ENCODE assay signal across 8 mouse cellular contexts in genomic region chr4:116626658-116627358, GRCm38 (mm10). TPM values are rescaled to one million over a fixed set of nuclear protein-coding genes. Genes with fewer than 3 reads are reported as not detected.
A peak's percentile ranks its signal among the peaks of the same experiment; 100 is the strongest.
DNase-seq lines count a peak whose midpoint lies in the region; ATAC-seq and TF ChIP-seq lines count a peak whose summit lies in the region.

No protein-coding gene starts in this region.

- no peaks in the 10 kb centered on the region for H3K9me3 ChIP-seq in E14TG2a.4 (ENCODE audit: low read length)
- no peaks in the 10 kb centered on the region for H3K9me3 ChIP-seq in heart, embryonic 14.5 days (ENCODE audit: control insufficient read depth, low read length)
- no peaks in the 10 kb centered on the region for H3K9me3 ChIP-seq in liver, embryonic 15.5 days (replicated peaks)
- no peaks in the 10 kb centered on the region for H3K9me3 ChIP-seq in neural tube, embryonic 11.5 days (ENCODE audit: control insufficient read depth, low read length)
- no peaks in the 10 kb centered on the region for H3K9me3 ChIP-seq in stomach, postnatal 0 days (ENCODE audit: control insufficient read depth, low read length)

- TF ChIP-seq CTCF in E14TG2a.4 (conservative IDR thresholded peaks at IDR 0.05; ENCODE audit: low read length), result no peak
- TF ChIP-seq CTCF in stomach, postnatal 0 days (IDR thresholded peaks at IDR 0.05; ENCODE audit: low read depth), result peak; percentile 29; the same call in 1 of the 2 replicates

- TF ChIP-seq EP300 in stomach, postnatal 0 days (optimal IDR thresholded peaks at IDR 0.05), result no peak

- peak overlapping the region; percentile 67 for H3K4me2 ChIP-seq in heart, embryonic 14.5 days (ENCODE audit: low read length)
- H3K4me2 ChIP-seq in liver, embryonic 15.5 days, result peak overlapping the region; percentile 81
- H3K4me2 ChIP-seq in neural tube, embryonic 11.5 days (ENCODE audit: low read depth), result peak overlapping the region; percentile 58
- peak overlapping the region; percentile 50 for H3K4me2 ChIP-seq in stomach, postnatal 0 days (replicated peaks; ENCODE audit: low read depth)

- peaks cover 41% of the 10 kb centered on the region for H3K36me3 ChIP-seq in E14TG2a.4 (ENCODE audit: insufficient read depth, low read length)
- peaks cover 20% of the 10 kb centered on the region for H3K36me3 ChIP-seq in heart, embryonic 14.5 days (ENCODE audit: control insufficient read depth, insufficient read depth, low read length)
- peaks cover 25% of the 10 kb centered on the region for H3K36me3 ChIP-seq in liver, embryonic 15.5 days (replicated peaks)
- H3K36me3 ChIP-seq in neural tube, embryonic 11.5 days (ENCODE audit: control insufficient read depth, insufficient read depth, low read length), result peaks cover 2% of the 10 kb centered on the region
- no peaks in the 10 kb centered on the region for H3K36me3 ChIP-seq in stomach, postnatal 0 days (ENCODE audit: control insufficient read depth, insufficient read depth, low read length)

- peak overlapping the region; percentile 95 for H3K9ac ChIP-seq in heart, embryonic 14.5 days (ENCODE audit: low read length)
- H3K9ac ChIP-seq in liver, embryonic 15.5 days, result peak overlapping the region; percentile 87
- H3K9ac ChIP-seq in neural tube, embryonic 11.5 days (ENCODE audit: low read length), result peak overlapping the region; percentile 97
- H3K9ac ChIP-seq in stomach, postnatal 0 days (ENCODE audit: low read length), result peak overlapping the region; percentile 74

- WGBS in heart, embryonic 14.5 days, result 0% methylated on average over 52 of the region's 53 CpGs
- WGBS in liver, embryonic 15.5 days (ENCODE audit: insufficient replicate concordance), result under 1% methylated on average over 53 of the region's 53 CpGs
- under 1% methylated on average over 50 of the region's 53 CpGs for WGBS in neural tube, embryonic 11.5 days
- WGBS in stomach, postnatal 0 days, result under 1% methylated on average over 46 of the region's 53 CpGs

- peak overlapping the region; percentile 89 to 97 for H3K27ac ChIP-seq in heart, embryonic 14.5 days (replicated peaks in 1 of 2; ENCODE audit: control insufficient read depth in 1 of 2, insufficient read depth in 1 of 2, low read depth in 2 of 2, low read length in 2 of 2)
- peak overlapping the region; percentile 94 for H3K27ac ChIP-seq in liver, embryonic 15.5 days (replicated peaks)
- peak overlapping the region; percentile 84 for H3K27ac ChIP-seq in neural tube, embryonic 11.5 days (ENCODE audit: low read depth, low read length)
- peak overlapping the region; percentile 93 for H3K27ac ChIP-seq in stomach, postnatal 0 days (replicated peaks)

- peak overlapping the region; percentile 100 for H3K4me3 ChIP-seq in E14TG2a.4 (replicated peaks; ENCODE audit: low read length)
- H3K4me3 ChIP-seq in heart, embryonic 14.5 days (ENCODE audit: control insufficient read depth in 1 of 2, insufficient read depth in 1 of 2, low read depth in 1 of 2, low read length in 2 of 2), result peak overlapping the region; percentile 85 to 99
- H3K4me3 ChIP-seq in liver, embryonic 15.5 days (replicated peaks), result peak overlapping the region; percentile 96
- peak overlapping the region; percentile 95 for H3K4me3 ChIP-seq in neural tube, embryonic 11.5 days (ENCODE audit: low read depth, low read length)
- H3K4me3 ChIP-seq in stomach, postnatal 0 days (ENCODE audit: low read depth, low read length), result peak overlapping the region; percentile 82

- peaks cover 51% of the 10 kb centered on the region for H3K4me1 ChIP-seq in E14TG2a.4 (replicated peaks; ENCODE audit: low read depth, low read length)
- H3K4me1 ChIP-seq in heart, embryonic 14.5 days (ENCODE audit: control insufficient read depth in 2 of 2, insufficient read depth in 2 of 2, low read length in 2 of 2), result peaks cover 2 to 17% of the 10 kb centered on the region in 2 experiments; a peak in 3 of 4 replicates
- peaks cover 27% of the 10 kb centered on the region for H3K4me1 ChIP-seq in liver, embryonic 15.5 days (replicated peaks)
- peaks cover 5% of the 10 kb centered on the region; the same call in 1 of the 2 replicates for H3K4me1 ChIP-seq in neural tube, embryonic 11.5 days (ENCODE audit: control insufficient read depth, insufficient read depth, low read length)
- H3K4me1 ChIP-seq in stomach, postnatal 0 days (replicated peaks; ENCODE audit: control insufficient read depth, insufficient read depth), result no peaks in the 10 kb centered on the region

- peak; percentile 82 for DNase-seq in c-Kit-negative CD71-positive TER-119-positive erythroid progenitor cells, embryonic 14.5 days (ENCODE audit: low read depth, low spot score)
- DNase-seq in fibroblast of lung, adult 2 months (ENCODE audit: low read depth), result peak; percentile 37
- peak; percentile 93 for DNase-seq in kidney, postnatal 10 days
- peak; percentile 95 for DNase-seq in neural tube, embryonic 11.5 days (ENCODE audit: low spot score)
- DNase-seq in stomach, postnatal 0 days (ENCODE audit: low spot score), result peak; percentile 94

- H3K27me3 ChIP-seq in E14TG2a.4 (ENCODE audit: insufficient read depth, low read length), result no peaks in the 10 kb centered on the region
- H3K27me3 ChIP-seq in heart, embryonic 14.5 days (ENCODE audit: control insufficient read depth, insufficient read depth, low read length), result no peaks in the 10 kb centered on the region
- no peaks in the 10 kb centered on the region for H3K27me3 ChIP-seq in liver, embryonic 15.5 days
- no peaks in the 10 kb centered on the region for H3K27me3 ChIP-seq in neural tube, embryonic 11.5 days (ENCODE audit: control insufficient read depth, insufficient read depth, low read length)
- H3K27me3 ChIP-seq in stomach, postnatal 0 days (ENCODE audit: control insufficient read depth, insufficient read depth, low read length), result no peaks in the 10 kb centered on the region

- peak; percentile 68 for ATAC-seq in heart, embryonic 14.5 days (ENCODE audit: insufficient number of reproducible peaks, insufficient read depth, low FRiP score, low read depth)
- ATAC-seq in liver, embryonic 15.5 days (ENCODE audit: insufficient read depth), result peak; percentile 65
- ATAC-seq in neural tube, embryonic 11.5 days (ENCODE audit: insufficient read depth, low FRiP score, low TSS enrichment), result peak; percentile 82
- peak; percentile 74 for ATAC-seq in stomach, postnatal 0 days (ENCODE audit: low FRiP score, low TSS enrichment)

RNA-seq across cellular contexts. Expression of gene Nasp, which starts 0.9 kb away (rescaled TPM):
- polyA plus RNA-seq in heart, embryonic 14.5 days (2014; fragmentation: Nextera tagmentation; extraction: Ambion mirVana), result 78.0 and 79.1 TPM in 2 replicates
- polyA plus RNA-seq in liver, embryonic 15.5 days (2015; fragmentation: Nextera tagmentation; extraction: Ambion mirVana), result 42.7 and 49.9 TPM in 2 replicates
- 256 and 265 TPM in 2 replicates for polyA plus RNA-seq in neural tube, embryonic 11.5 days (2014; fragmentation: Nextera tagmentation; extraction: Ambion mirVana)
- polyA plus RNA-seq in stomach, postnatal 0 days (2015; fragmentation: Nextera tagmentation; extraction: Ambion mirVana), result 32.9 TPM in 2 replicates

RNA-seq across cellular contexts. Expression of gene Akr1a1, which starts 24.7 kb away (rescaled TPM):
- polyA plus RNA-seq in heart, embryonic 14.5 days (2014; fragmentation: Nextera tagmentation; extraction: Ambion mirVana), result 620 and 648 TPM in 2 replicates
- polyA plus RNA-seq in liver, embryonic 15.5 days (2015; fragmentation: Nextera tagmentation; extraction: Ambion mirVana), result 291 and 322 TPM in 2 replicates
- 614 and 619 TPM in 2 replicates for polyA plus RNA-seq in neural tube, embryonic 11.5 days (2014; fragmentation: Nextera tagmentation; extraction: Ambion mirVana)
- polyA plus RNA-seq in stomach, postnatal 0 days (2015; fragmentation: Nextera tagmentation; extraction: Ambion mirVana), result 755 and 765 TPM in 2 replicates

RNA-seq across cellular contexts. Expression of gene Ccdc17, which starts 30.4 kb away (rescaled TPM):
- 3.2 and 5.1 TPM in 2 replicates for polyA plus RNA-seq in heart, embryonic 14.5 days (2014; fragmentation: Nextera tagmentation; extraction: Ambion mirVana)
- 1.1 and 2.3 TPM in 2 replicates for polyA plus RNA-seq in liver, embryonic 15.5 days (2015; fragmentation: Nextera tagmentation; extraction: Ambion mirVana)
- 2.3 and 2.4 TPM in 2 replicates for polyA plus RNA-seq in neural tube, embryonic 11.5 days (2014; fragmentation: Nextera tagmentation; extraction: Ambion mirVana)
- polyA plus RNA-seq in stomach, postnatal 0 days (2015; fragmentation: Nextera tagmentation; extraction: Ambion mirVana), result 4.7 and 5.3 TPM in 2 replicates

RNA-seq across cellular contexts. Expression of gene Prdx1, which starts 58.5 kb away (rescaled TPM):
- polyA plus RNA-seq in heart, embryonic 14.5 days (2014; fragmentation: Nextera tagmentation; extraction: Ambion mirVana), result 942 and 971 TPM in 2 replicates
- 835 and 937 TPM in 2 replicates for polyA plus RNA-seq in liver, embryonic 15.5 days (2015; fragmentation: Nextera tagmentation; extraction: Ambion mirVana)
- polyA plus RNA-seq in neural tube, embryonic 11.5 days (2014; fragmentation: Nextera tagmentation; extraction: Ambion mirVana), result 902 and 917 TPM in 2 replicates
- polyA plus RNA-seq in stomach, postnatal 0 days (2015; fragmentation: Nextera tagmentation; extraction: Ambion mirVana), result 1,868 and 2,021 TPM in 2 replicates

Comparison
In these comparisons a context has a peak if more than half of its experiments do, and no peak if none do; other contexts are left out.
1. Peak in every context shown above with its lines: DNase-seq, ATAC-seq, H3K4me3 ChIP-seq and H3K27ac ChIP-seq.
2. DNase-seq: peak in every context shown above with its lines; median percentile 95 in neural tube, embryonic 11.5 days; 94 in stomach, postnatal 0 days; 93 in kidney, postnatal 10 days; 82 in c-Kit-negative CD71-positive TER-119-positive erythroid progenitor cells, embryonic 14.5 days; 37 in fibroblast of lung, adult 2 months.